ENCODE assay signal across 8 mouse cellular contexts in genomic region chr5:35105922-35106298, GRCm38 (mm10). TPM values are rescaled to one million over a fixed set of nuclear protein-coding genes. Genes with fewer than 3 reads are reported as not detected.
DNase-seq lines count a peak whose midpoint lies in the region; ATAC-seq lines count a peak whose summit lies in the region.

No protein-coding gene starts in this region.

- H3K4me3 ChIP-seq in liver, embryonic 12.5 days, result peak overlapping the region; percentile 83
- peak overlapping the region; percentile 79 for H3K4me3 ChIP-seq in stomach, embryonic 16.5 days (replicated peaks; ENCODE audit: low read length)

- no peaks in the 10 kb centered on the region for H3K9me3 ChIP-seq in liver, embryonic 12.5 days (replicated peaks)
- H3K9me3 ChIP-seq in stomach, embryonic 16.5 days (replicated peaks; ENCODE audit: control insufficient read depth, low read length), result no peaks in the 10 kb centered on the region

- intact Hi-C loops in gastrocnemius, postnatal 14 days (cut with DNase I; ENCODE audit: low total_unique reads), result no loop called here

- no peak overlapping the region for H3K27ac ChIP-seq in liver, embryonic 12.5 days
- no peak overlapping the region for H3K27ac ChIP-seq in stomach, embryonic 16.5 days (ENCODE audit: low read length)

- WGBS in liver, embryonic 12.5 days (ENCODE audit: insufficient replicate concordance), result 10% methylated on average over 11 of the region's 11 CpGs
- 8% methylated on average over 11 of the region's 11 CpGs for WGBS in stomach, embryonic 16.5 days

- peak overlapping the region; percentile 82 for H3K4me2 ChIP-seq in liver, embryonic 12.5 days
- H3K4me2 ChIP-seq in stomach, embryonic 16.5 days (ENCODE audit: low read depth, low read length), result peak overlapping the region; percentile 67

- H3K9ac ChIP-seq in liver, embryonic 12.5 days, result peak overlapping the region; percentile 62
- H3K9ac ChIP-seq in stomach, embryonic 16.5 days (ENCODE audit: low read length), result peak overlapping the region; percentile 85

- peaks cover 20% of the 10 kb centered on the region for H3K36me3 ChIP-seq in liver, embryonic 12.5 days
- peaks cover 8% of the 10 kb centered on the region; the same call in 1 of the 2 replicates for H3K36me3 ChIP-seq in stomach, embryonic 16.5 days (ENCODE audit: control insufficient read depth, insufficient read depth, low read length)

- peaks cover 36% of the 10 kb centered on the region for H3K4me1 ChIP-seq in liver, embryonic 12.5 days
- peaks cover 13% of the 10 kb centered on the region for H3K4me1 ChIP-seq in stomach, embryonic 16.5 days (ENCODE audit: control insufficient read depth, insufficient read depth, low read length)

- peak; percentile 21 for ATAC-seq in liver, embryonic 12.5 days
- peak; percentile 50; the same call in 1 of the 2 replicates for ATAC-seq in stomach, embryonic 16.5 days (ENCODE audit: insufficient read depth, low FRiP score)

- peak; percentile 47 for DNase-seq in layer of hippocampus, adult 9-11 months
- DNase-seq in layer of hippocampus, postnatal 25 days (ENCODE audit: extremely low spot score in 1 of 2, low spot score in 1 of 2), result no peak
- DNase-seq in cerebellum, adult 11-12 months, result peak; percentile 80
- DNase-seq in gastrocnemius, postnatal 14 days, result peak; percentile 46
- DNase-seq in kidney, postnatal 4 days, result no peak
- no peak for DNase-seq in layer of hippocampus, adult 8-10 months (ENCODE audit: low spot score in 2 of 2)

- H3K27me3 ChIP-seq in liver, embryonic 12.5 days (replicated peaks), result peaks cover 11% of the 10 kb centered on the region
- H3K27me3 ChIP-seq in stomach, embryonic 16.5 days (ENCODE audit: control insufficient read depth, insufficient read depth, low read length), result no peaks in the 10 kb centered on the region

RNA-seq across cellular contexts. Expression of gene Lrpap1, which starts 0.3 kb away (rescaled TPM):
- 100 to 1,000 TPM; 146 to 151 TPM for total RNA-seq in layer of hippocampus, postnatal 25 days (2021)
- 10 to 100 TPM; 33.0 to 36.7 TPM for total RNA-seq in gastrocnemius, postnatal 14 days (2021)
- polyA plus RNA-seq in liver, embryonic 12.5 days (2016; fragmentation: Nextera tagmentation; extraction: Ambion mirVana), result 77.1 and 78.4 TPM in 2 replicates
- 156 and 192 TPM in 2 replicates for polyA plus RNA-seq in stomach, embryonic 16.5 days (2015; fragmentation: Nextera tagmentation; extraction: Ambion mirVana)
- 100 to 1,000 TPM; 126 to 154 (median 145) TPM for total RNA-seq in layer of hippocampus, adult 8-10 months (2022)

RNA-seq across cellular contexts. Expression of gene Dok7, which starts 49.3 kb away (rescaled TPM):
- 10 to 100 TPM; 20.2 to 24.0 TPM for total RNA-seq in layer of hippocampus, postnatal 25 days (2021)
- total RNA-seq in gastrocnemius, postnatal 14 days (2021), result 10 to 100 TPM; 30.0 to 33.3 TPM
- 0.07 TPM in 1 of 2 replicates, not detected in the other for polyA plus RNA-seq in liver, embryonic 12.5 days (2016; fragmentation: Nextera tagmentation; extraction: Ambion mirVana)
- polyA plus RNA-seq in stomach, embryonic 16.5 days (2015; fragmentation: Nextera tagmentation; extraction: Ambion mirVana), result 1.9 and 2.0 TPM in 2 replicates
- 10 to 100 TPM; 15.9 to 23.8 (median 17.4) TPM for total RNA-seq in layer of hippocampus, adult 8-10 months (2022)

Comparison
In these comparisons a context has a peak if more than half of its experiments do, and no peak if none do; other contexts are left out.
1. DNase-seq: peak in layer of hippocampus, adult 9-11 months (single experiment), cerebellum, adult 11-12 months (single experiment) and gastrocnemius, postnatal 14 days (single experiment); none in layer of hippocampus, postnatal 25 days (0 of 2), kidney, postnatal 4 days (0 of 2) and layer of hippocampus, adult 8-10 months (0 of 2).